In genomic region chr17:85018344-85018743, GRCm38 (mm10) we compare ENCODE assay signal across 20 mouse cellular contexts. TPM values are rescaled to one million over a fixed set of nuclear protein-coding genes. Genes with fewer than 3 reads are reported as not detected.
"Had no signal": no experiment of that assay in that cellular context is flagged by ENCODE, and none has a peak within 500 bp of the region (broad histone marks: within the 10 kb centered on the region; RNA-seq: fewer than 3 reads in every experiment).

No protein-coding gene starts in this region.

- H3K9ac ChIP-seq: limb, embryonic 13.5 days; midbrain, embryonic 12.5 days; midbrain, embryonic 15.5 days; neural tube, embryonic 12.5 days; neural tube, embryonic 15.5 days; stomach, embryonic 15.5 days had no signal

- H3K4me2 ChIP-seq: limb, embryonic 13.5 days; midbrain, embryonic 12.5 days; midbrain, embryonic 15.5 days; neural tube, embryonic 12.5 days; neural tube, embryonic 15.5 days; stomach, embryonic 15.5 days had no signal

- H3K27me3 ChIP-seq: limb, embryonic 13.5 days; midbrain, embryonic 12.5 days; midbrain, embryonic 15.5 days; neural tube, embryonic 12.5 days; neural tube, embryonic 15.5 days; stomach, embryonic 15.5 days had no signal

- DNase-seq: kidney, adult 2 months; kidney, postnatal 25 days; lung, adult 18-20 months; lung, postnatal 14 days; lung, postnatal 4 days; right cerebral cortex, adult 18-20 months; right cerebral cortex, postnatal 14 days; right cerebral cortex, postnatal 4 days; thymus, postnatal 25 days had no signal

- H3K36me3 ChIP-seq: limb, embryonic 13.5 days; midbrain, embryonic 12.5 days; midbrain, embryonic 15.5 days; neural tube, embryonic 12.5 days; neural tube, embryonic 15.5 days; stomach, embryonic 15.5 days had no signal

- H3K4me1 ChIP-seq: limb, embryonic 10.5 days; limb, embryonic 13.5 days; midbrain, embryonic 12.5 days; midbrain, embryonic 15.5 days; neural tube, embryonic 12.5 days; stomach, embryonic 15.5 days had no signal

- H3K4me3 ChIP-seq: layer of hippocampus, adult 2 months; limb, embryonic 10.5 days; limb, embryonic 13.5 days; midbrain, embryonic 12.5 days; midbrain, embryonic 15.5 days; neural tube, embryonic 12.5 days; neural tube, embryonic 15.5 days; stomach, embryonic 15.5 days had no signal

- H3K27ac ChIP-seq: kidney, postnatal 0 days; layer of hippocampus, adult 2 months; limb, embryonic 10.5 days; limb, embryonic 13.5 days; midbrain, embryonic 12.5 days; midbrain, embryonic 15.5 days; neural tube, embryonic 12.5 days; neural tube, embryonic 15.5 days; stomach, embryonic 15.5 days had no signal

- H3K9me3 ChIP-seq: limb, embryonic 10.5 days; limb, embryonic 13.5 days; midbrain, embryonic 12.5 days; midbrain, embryonic 15.5 days; neural tube, embryonic 12.5 days; neural tube, embryonic 15.5 days; stomach, embryonic 15.5 days had no signal

- ATAC-seq: intestine, postnatal 0 days; midbrain, embryonic 15.5 days had no signal

RNA-seq across cellular contexts. Expression of gene Slc3a1, which starts 9.8 kb away (rescaled TPM):
- polyA plus RNA-seq: lung, embryonic 16.5 days had no signal
